Mouse (Mus musculus) forelimb bud, embryonic 11.5 days (tissue): Measurements from ENCODE around the gene Thy1.

Experiments
- DNase-seq: peaks from one replicate; pipeline ENCODE4 v3.0.0-alpha.2; 2012; ENCODE audit warnings: low read depth, low spot score

Gene Thy1

DNA sequence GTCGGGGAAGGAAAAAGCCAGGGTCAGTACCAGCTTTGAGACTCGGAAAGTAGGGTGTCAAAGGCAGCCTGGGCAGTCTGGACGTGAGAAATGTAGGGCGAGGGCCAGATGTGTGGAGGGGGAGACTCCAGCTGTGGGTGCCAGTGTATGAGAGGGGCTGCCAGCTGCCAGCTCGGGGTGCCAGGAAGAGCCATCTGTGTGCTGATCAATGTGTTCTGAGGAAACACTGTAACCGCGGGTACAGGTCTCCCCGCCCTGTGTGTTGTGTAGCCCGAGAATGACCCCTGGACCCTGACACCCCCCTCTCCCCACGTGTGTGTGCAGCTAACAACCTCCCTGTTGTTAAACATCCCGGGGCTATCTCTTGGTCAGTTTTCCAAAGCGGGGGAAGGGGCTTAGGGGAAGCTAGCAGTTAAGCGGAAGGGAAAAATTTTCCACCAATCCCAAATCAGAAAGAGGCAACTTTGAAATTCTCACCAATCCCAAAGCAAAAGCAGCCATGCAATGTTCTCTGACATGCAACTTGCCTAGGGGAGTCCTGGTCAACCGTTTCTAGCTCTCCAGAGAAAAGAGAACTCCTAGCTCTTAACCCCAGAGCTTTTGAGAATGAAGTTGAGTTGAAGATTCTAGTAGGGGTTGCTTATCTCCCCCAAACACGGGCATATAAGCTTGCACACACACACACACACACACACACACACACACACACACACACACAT, 24.2 kb downstream of the Thy1 start:
- no peak for DNase-seq

DNA sequence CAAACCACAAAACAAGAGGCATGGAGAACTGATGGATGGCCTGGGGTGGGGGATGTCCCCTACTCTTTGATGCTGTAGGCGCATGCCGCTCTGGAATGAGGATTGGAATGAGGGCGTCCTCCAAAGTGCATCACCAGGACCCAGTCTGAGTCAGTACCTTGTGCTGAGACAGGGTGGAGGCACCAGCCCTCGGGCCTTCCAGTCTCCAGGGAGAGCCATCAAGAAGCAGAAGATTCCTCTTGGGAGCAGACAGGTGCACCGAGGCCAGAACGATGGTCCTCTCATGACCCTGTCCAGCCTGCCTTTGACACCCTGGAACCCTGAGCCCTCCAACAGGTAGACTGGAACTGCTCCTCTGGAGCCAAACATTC, 24.8 kb downstream of the Thy1 start:
- no peak for DNase-seq

DNA sequence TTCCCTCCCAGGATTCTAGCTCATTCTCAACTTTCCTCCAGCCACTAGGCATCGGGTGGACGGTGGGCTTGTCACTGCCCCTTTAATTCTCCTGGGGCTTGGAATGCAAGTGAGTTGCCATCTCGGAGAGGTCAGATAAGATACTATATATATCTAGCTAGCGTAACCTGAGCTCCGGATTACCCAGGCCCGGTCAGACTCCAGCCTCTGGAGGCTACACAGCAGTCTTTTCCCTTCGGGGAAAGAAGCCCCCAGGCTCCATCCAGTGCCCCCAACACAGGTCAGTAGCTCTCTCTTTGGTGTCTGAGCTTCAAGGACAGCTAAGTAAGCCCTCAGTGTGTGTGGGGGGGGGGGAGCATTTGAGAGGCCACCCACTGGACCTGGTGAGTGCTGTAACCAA, 26.1 kb downstream of the Thy1 start:
- DNase-seq, result no peak

DNA sequence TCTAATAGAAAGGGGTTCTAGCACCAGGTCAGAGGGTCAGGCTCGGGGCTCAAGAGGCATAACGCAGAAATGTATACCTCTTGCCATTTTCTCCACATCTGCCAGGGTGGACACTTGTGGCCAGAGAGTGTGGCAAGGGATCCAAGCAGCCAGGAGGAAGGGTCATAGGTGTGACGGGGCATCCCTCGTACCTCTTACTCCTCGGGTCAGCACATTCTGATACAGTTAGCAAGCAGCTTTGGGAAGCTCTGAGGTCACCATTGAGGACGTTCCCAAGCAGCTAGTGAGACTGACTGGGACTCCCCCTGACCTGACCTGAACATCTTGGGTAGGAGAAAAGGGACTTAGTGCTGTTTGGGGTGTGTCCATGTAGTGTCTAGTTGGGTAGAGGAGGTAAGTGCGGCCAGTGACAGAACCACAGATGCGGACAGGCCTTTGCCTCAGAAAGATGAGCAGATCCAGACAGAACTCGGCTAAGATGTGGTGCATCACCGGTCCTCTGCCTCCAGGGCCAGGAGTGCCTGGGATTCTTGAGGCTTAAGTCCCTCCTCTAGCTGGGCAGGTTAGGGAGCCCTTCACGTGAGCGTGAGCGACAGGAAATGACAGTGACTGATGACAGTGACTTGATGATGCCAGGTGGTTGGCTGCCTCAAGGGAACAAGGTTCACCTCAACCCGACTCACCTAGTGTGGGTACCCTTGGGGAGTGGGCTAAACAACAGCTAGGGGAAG, 27.1 kb downstream of the Thy1 start:
- DNase-seq, result no peak

DNA sequence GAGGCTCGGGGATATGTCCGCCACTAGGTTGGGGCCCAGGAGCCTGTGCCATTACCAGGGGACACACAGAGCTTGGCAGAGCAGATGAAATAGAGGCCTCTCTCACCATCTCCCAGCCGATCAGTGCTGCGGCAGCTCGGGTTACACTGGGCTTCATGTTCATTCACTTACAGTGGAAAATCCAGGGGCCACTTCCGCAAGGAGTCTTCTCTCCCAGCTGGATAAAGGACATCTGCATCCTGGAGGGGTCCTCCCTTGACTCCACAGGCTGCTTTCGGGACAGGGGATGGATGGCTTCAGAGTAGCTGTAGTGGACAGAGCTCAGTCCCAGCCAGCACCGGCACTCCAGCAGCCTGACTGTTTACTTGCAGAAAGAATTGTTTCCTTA, 27.7 kb downstream of the Thy1 start:
- DNase-seq, result no peak

DNA sequence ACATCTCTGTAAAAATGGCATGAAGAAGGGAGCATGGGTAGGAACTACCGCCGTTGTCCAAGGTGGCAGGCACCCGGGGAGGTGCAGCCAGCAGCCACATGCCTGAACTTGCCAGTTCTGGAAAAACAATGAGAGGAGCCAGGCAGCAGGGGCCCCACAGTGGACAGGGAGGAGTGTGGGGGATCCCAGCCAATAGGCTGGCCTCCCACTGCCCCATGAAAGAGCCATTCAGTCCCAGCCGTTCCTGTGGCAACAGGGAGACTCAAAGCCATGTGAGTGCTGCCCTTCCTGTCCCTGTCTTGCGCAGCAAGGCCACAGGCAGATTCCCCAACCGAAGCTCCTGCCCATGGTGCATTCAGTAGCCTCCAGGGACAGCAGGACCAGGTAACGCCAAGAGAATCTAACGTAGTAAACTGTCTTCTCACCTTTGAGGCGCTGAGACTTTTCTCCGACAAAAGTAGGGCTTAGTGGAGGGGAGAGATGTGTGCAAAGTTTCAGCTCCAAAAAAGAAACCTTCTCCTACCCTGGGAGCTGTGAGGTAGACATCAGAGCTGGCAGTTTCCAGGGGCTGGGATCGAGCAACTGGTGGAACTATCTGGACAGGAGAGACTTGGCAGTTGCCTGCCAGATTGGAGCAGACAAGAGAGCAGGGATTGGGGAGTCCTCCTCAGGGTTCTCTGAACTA, 28.9 kb downstream of the Thy1 start:
- no peak for DNase-seq

DNA sequence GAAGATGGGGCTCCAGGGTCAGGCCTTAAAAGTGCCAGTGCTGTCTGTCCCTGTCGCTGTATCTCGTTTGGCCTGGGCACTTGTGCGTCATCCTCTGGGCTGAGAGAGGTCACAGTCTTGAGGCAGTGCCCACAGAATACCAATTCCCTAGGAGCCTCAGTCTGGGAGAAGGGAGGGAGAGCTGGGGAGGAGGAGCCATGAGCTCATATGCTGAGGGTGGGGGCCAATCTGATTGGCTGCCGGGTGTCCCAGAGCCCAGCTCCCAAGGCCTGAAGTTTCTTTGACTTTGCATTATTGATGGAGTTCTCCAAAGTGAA, 29.4 kb downstream of the Thy1 start:
- DNase-seq, result no peak

DNA sequence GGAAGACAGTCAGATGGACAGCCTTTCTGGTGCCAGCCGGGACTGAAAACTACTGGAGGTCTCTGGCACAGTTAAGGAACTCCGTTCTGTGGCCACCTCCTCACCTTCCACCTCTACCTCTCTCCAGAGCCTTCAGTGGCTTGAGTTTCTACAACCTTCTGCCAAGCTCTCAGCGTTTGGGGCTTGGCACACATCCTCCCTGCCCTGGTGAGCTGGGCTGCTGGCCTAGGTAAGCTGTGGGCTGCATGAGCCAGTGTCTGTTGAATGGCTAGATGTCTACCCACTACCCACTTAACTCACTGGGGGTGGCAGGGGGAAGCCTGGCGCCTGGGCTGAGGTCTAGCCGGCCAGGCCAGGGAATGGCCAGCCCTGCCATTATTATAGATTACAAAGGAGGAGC, 29.9 kb downstream of the Thy1 start:
- DNase-seq, result no peak

DNA sequence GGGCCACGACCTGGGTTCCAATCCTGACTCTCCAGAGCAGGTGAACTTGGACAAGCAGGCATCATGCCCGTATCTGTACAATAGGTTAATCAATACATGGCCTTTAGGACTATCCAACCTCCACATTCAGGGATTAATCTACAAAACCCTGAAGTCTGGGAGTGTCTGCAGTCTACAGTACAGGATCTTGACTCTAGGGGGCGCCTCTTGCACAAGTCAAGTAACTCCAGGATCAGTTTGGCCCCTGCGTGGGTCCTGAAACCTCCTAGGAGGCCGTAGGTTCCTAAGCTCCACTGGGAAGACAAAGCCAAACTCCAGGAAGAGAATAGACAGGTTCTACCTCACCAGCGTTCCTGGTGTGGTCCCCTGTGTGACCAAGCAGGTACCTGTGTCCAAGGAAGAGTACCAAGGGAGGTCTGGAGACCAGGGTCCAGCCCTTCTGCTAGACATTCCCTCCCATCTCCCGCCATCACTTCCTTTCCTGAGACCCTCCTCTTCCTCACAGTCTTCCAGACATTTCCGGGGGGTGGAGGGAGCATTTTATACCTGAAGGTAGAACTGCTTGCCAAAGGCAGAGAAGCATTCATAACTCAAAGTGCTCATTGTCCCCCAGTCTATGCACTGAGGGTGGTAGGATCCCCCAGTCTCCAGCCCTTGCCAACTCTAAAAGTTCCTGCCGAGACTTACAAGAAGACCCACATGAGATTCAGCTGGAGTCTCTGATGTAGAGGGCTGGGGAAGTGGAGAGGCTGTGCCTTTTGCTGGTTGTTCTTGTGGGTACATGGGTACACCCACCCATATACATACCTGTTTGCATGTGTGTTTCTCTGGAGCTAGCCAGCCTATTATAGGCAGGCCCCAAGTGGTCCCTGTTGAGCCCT, 31.5 kb downstream of the Thy1 start:
- DNase-seq, result no peak

DNA sequence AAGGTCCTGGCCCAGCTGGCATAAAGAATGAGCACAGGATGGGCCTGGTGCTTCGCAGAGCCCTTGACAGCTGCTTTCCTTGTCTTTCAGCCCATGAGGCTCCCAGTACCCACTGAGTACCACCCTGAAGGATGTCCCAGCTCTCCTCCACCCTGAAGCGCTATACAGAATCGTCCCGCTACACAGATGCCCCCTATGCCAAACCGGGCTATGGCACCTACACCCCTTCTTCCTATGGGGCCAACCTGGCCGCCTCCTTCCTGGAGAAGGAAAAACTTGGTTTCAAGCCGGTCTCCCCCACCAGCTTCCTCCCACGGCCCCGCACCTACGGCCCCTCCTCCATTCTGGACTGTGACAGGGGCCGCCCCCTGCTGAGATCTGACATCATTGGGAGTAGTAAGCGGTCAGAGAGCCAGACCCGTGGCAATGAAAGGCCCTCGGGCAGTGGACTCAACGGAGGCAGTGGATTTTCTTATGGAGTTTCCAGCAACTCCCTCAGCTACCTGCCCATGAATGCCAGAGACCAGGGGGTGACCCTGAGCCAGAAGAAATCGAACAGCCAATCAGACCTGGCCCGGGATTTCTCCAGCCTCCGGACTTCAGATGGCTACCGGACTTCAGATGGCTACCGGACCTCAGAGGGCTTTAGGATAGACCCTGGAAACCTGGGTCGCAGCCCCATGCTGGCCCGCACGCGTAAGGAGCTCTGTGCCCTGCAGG, 32.3 kb downstream of the Thy1 start:
- DNase-seq, result no peak

DNA sequence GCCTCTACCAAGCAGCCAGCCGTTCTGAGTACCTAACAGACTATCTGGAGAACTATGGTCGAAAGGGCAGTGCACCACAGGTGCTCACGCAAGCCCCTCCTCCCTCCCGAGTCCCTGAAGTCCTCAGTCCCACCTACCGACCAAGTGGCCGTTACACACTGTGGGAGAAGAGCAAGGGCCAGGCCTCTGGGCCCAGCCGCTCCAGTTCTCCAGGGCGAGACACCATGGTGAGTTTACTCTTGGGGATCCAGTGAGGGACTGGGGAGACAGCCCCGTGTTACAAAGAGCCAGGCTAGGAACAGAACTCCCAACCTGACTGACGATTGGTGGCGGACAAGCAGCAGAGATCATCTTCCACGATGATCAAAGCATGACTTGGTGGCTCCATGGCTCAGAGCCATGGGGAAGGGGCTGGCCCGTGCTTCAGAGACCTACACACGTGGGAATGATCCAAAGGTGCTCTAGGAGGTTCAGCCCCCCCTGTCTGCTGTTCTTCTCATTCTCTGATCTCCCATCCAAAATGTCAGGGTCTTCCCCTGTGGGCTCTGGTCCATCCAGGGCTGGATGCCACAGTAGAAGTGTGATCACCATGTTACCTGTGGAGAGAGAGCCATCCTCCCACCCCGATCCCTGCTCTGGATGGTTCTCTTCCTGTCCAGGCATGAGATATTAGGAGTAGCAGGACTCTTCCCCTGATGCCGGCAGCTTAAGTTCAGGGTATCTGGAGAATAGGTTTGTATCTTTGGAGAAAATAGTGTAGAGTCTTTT, 33.0 kb downstream of the Thy1 start:
- DNase-seq, result no peak

DNA sequence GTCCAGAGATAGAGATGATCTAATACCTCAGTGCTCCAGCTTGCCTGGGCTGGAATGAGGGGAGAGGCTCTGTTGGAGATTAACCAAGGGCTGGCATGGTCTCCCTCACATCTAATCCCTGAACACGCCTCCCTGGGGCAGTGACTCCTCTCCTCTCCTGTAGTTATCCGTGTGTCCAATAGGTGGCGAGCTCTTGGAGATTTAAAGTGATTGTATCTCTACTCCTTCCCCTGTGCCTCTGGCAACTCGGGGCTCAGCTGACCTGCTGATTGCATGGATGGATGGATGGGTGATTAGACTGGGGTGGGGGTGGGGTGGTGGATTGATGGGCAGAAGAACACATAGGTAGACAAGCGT, 33.6 kb downstream of the Thy1 start:
- no peak for DNase-seq

DNA sequence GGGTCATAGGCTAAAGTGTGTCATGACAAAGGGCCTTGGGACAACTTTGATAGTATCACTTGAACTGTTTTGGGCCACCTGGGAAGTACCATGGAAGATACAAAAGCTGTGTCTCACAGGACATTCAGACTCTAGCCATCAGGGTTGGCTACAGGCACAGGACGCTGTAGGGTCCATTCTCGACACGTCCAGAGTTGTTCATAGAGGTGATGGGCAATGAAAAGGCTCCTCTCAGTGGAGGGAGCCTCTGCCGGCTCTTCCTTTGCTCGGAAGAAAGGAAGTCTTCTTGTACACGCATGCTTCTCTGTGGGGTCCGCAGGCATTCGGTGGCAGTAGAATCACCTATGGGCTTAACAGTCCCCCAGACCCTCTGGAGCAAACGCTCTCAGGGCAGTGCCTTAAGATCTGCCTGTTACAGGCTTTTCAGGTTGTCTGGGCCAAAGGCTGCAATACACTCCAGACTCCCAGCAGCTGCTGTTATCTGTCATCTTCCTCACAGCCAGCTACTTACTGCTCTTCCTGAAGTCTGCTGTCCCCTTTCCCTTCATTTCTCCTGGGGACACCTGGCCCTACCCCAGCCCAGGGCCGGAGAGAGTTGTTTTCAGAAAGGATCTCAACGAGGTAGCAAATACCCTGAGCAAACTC, 34.2 kb downstream of the Thy1 start:
- no peak for DNase-seq

DNA sequence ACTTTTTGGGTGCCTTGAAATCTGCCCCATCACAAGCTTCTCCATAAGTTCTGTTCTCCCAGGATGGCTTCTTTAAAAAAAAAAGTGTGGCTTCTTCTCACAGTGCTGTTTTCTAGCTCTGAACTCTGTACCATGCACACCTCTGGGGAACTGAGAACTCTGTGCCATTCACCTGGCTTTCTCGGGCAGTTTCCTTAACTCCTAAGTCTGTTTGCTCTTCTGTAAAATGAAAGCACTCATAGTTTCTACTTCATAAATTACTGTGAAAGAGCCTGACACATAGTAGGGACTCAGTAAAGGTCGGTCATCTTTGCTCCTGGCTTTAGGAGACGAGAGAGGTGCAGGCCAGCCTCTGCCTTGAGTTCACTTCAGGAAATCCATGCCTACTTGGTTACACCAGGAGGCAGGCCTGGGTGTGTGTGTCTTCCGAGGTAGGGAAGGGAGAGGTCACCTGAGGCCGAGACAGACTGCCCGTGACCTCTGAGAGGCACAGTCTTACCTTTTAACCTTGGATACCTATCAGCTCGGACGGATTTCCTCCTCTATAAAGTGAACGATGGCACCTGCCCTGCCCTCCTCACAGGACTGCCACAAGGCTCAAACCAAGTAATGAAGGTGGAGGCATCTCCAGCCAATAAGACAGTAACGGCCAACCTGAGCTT, 35.1 kb downstream of the Thy1 start:
- DNase-seq, result no peak

DNA sequence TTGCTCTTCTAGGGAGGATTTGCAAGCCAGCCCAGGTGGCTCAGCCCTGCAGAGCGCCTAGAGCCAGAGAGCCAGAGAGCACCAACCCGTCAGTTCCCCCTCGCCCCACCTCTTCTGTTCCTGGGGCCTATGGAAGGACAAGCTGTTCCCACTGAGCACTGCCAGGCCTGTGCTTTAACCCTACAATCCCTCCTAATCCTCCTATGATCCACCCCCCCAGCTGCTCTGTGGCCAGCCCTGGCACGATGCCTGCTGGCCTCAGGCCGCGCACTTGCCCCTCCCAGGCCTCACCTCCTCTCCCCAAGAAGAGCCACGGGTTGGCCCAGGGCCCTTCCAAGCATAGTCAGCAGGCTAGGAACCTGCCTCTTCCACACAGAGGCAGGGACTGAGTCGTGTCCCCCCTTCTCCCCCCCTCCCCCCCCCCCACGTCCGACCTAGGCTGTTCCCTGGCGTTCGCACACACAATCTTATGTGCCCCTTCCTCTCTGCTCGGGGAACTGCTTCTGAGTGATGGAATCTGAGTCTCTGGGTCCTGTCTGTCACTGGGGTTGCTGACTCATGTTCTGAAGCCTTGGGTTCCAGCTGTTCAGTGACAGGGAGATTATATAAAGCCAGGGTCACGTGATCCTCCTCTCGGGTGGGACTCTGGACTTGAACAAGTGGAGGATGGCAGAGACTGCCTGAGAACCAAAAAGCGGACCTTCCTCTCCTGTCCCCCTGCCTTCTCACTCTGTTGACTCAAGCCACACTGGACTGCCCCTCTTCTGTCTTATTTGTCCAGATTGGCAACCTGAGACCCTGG, 36.0 kb downstream of the Thy1 start:
- DNase-seq, result no peak

DNA sequence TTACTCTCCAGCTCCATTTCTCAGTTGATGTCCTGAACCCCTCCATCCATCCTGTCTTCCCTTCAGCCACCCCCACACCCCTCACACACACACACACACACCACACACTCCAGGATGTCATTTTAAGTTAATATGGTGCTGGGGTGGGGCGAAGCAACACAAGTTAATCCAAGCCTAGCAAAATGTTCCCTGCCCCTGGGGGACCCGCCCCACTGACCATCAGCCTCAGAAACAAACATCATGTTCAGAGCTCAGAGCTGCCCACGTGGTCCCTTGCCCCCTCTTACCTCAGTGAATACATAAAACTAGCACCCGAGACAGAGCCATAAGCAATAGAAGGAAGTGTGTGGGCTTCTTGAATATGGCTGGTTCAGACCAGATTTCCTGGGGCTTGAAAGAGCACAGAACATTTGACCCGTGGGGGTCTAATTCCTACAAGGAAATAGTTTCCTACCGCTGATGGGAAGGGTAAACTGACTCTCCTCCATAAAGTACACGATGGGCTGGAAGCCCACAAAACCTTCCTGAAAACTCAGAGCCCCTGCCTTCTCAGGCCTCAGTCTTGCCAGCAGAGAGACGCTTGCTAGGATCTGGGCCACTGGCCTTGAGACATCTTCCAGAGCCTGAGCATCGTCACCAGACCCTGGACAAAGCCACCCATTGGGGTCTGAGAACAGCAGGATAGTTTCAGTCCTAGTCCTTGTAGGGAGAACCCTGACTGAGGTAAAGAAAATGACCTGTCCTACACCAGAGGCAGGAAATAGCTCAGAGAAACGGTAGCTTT, 37.0 kb downstream of the Thy1 start:
- no peak for DNase-seq

DNA sequence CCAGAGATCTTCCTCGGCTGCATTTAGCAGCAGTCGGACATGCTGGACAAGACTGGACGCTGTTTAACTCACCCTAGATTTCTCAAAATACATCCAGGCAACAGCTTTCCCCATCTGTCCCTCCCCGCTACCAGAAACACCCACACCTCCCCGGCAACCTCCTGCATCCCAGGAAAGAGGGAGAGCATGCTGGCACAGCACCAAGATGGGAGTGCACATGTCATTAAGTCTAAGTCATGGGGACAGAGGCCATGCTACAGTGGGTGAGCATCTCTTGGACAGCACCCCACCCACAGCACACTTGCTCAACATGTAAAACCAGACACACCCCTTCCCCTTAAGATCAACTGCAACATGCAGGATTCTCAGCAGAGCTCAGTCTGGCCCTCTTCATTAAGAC, 37.8 kb downstream of the Thy1 start:
- no peak for DNase-seq

DNA sequence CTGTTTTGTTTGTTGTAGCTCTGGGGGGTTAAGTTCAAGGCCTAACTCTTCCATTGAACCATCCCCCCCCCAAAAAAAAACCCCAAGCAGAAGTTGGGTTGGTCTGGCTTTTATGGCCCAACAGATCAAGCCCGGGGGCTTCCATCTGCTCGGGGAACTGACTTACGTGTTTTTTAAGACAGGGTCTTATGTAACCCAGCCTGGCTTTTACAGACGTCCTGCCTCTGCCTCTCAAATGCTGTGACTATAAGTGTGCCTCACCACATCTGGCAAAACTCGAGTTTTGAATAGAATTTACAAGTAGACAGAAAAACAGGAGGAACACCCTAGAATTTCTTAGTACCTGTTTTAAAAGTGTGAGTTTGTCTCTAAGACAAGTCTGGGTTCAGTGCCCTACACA, 38.4 kb downstream of the Thy1 start:
- no peak for DNase-seq
